Mouse (Mus musculus) stomach, postnatal 0 days (tissue): Measurements from ENCODE around the gene Arv1. TPM values are rescaled to one million over a fixed set of nuclear protein-coding genes. Genes with fewer than 3 reads are reported as not detected.

Source experiments
- ATAC-seq: fragments of 200-750 bp; cut with Nextera tagmentation; 2 replicates; pipeline ENCODE4 v1.8.0; 2017; ENCODE audit not compliant: low FRiP score, low TSS enrichment
- DNase-seq: peaks from one replicate; pipeline ENCODE4 v3.0.0-alpha.2; 2016; ENCODE audit warnings: low spot score
- H3K27ac ChIP-seq: fragments of 300-500 bp; sonication (generic); replicated peaks from 2 replicates; pipeline ENCODE4 v1.5.1; 2014; ENCODE audit warnings: mild to moderate bottlenecking, control low read depth
- H3K27me3 ChIP-seq: fragments of 300-500 bp; sonication (generic); 2 replicates; pipeline ENCODE4 v1.6.1; 2014; ENCODE audit warnings: low read length; ENCODE audit not compliant: control insufficient read depth, insufficient read depth
- H3K36me3 ChIP-seq: fragments of 300-500 bp; sonication (generic); 2 replicates; pipeline ENCODE4 v1.6.1; 2014; ENCODE audit warnings: low read length, mixed read lengths; ENCODE audit not compliant: control insufficient read depth, insufficient read depth
- H3K4me1 ChIP-seq: fragments of 300-500 bp; sonication (generic); replicated peaks from 2 replicates; pipeline ENCODE4 v1.6.1; 2014; ENCODE audit warnings: antibody characterized with exemption; ENCODE audit not compliant: control insufficient read depth, insufficient read depth
- H3K4me2 ChIP-seq: fragments of 300-500 bp; sonication (generic); replicated peaks from 2 replicates; pipeline ENCODE4 v1.6.1; 2014; ENCODE audit warnings: low read depth, mild to moderate bottlenecking, control low read depth, moderate library complexity
- H3K4me3 ChIP-seq: fragments of 300-500 bp; sonication (generic); 2 replicates; pipeline ENCODE4 v1.5.1; 2014; ENCODE audit warnings: low read depth, low read length, control low read depth
- H3K9ac ChIP-seq: fragments of 300-500 bp; sonication (generic); 2 replicates; pipeline ENCODE4 v1.6.1; 2014; ENCODE audit warnings: mild to moderate bottlenecking, low read length, control low read depth, mixed read lengths
- H3K9me3 ChIP-seq: fragments of 300-500 bp; sonication (generic); 2 replicates; pipeline ENCODE4 v1.6.1; 2016; ENCODE audit warnings: low read length; ENCODE audit not compliant: control insufficient read depth
- CTCF ChIP-seq: IDR thresholded peaks from 2 replicates; pipeline ENCODE4 v1.5.1; 2016; ENCODE audit warnings: antibody characterized with exemption, low read depth, mild to moderate bottlenecking, moderate library complexity
- EP300 ChIP-seq: optimal IDR thresholded peaks from 2 replicates; pipeline ENCODE3; 2016; ENCODE audit warnings: antibody characterized with exemption
- WGBS: fragments of 180-500 bp; shearing (Covaris S2); extraction: QIAGEN DNeasy Blood & Tissue Kit; methylation state at CpG from one replicate; pipeline ENCODE4 v1.1.7; 2014; 5-methylcytosine and 5-hydroxymethylcytosine counted together
- polyA plus RNA-seq: library from polyadenylated mRNA; unstranded; fragments of >200 nt; fragmentation: Nextera tagmentation; extraction: Ambion mirVana; gene quantifications from 2 replicates; pipeline ENCODE4 v1.2.1, GENCODE M21; 2015

Arv1 gene
- polyA plus RNA-seq, 1 experiment from 2014 or later = 11.2 TPM

DNA sequence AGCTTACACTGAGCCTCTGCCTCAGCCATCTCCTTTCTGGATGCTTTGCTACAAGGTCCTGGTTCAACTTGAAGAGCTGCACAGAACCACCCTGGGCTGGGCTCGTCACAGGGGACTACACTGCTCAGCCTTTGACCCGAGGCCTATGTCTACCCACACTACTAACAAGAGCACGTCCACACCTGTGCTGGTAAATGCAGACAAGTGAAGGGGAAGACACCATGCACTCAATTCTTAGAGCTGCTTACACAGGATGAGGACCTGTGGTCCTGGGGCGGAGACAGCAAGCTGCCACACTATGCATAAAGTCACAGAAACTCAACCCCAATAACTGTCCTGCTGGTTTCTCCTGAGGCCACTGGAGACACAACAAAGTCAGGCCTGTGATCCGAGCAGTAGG lies 21.7 kb upstream of the Arv1 start:
- no peaks in the 10 kb centered on the region for H3K9me3 ChIP-seq
- H3K27me3 ChIP-seq = no peaks in the 10 kb centered on the region
- H3K36me3 ChIP-seq = peaks cover 3% of the 10 kb centered on the region; the same call in 1 of the 2 replicates
- H3K27ac ChIP-seq = no peak overlapping the region
- H3K4me2 ChIP-seq = no peak overlapping the region
- 92% methylated on average over 5 of the region's 5 CpGs for WGBS
- no peak overlapping the region for H3K9ac ChIP-seq
- no peak overlapping the region for H3K4me3 ChIP-seq
- no peak for DNase-seq
- no peaks in the 10 kb centered on the region for H3K4me1 ChIP-seq
- TF ChIP-seq EP300 (no peak), CTCF (no peak)
- no peak for ATAC-seq

DNA sequence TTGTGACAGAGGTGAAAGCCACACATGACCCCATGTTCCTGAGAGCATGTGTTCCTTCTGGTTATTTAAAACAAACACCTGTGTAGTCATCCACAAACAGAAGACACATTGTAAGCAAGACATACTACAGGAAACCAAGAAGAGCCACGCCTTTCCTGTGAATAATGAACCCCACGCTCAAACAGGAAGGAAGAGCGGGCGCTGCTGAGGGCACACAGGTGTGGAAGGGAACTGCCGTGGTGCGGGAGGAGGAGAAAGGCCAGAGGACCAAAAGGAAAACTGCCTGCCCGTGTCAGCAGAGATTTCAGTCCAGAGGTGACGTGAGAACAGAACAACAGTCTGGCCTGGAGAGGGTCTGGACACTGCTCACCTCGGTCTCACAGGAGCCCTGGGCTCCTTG lies 20.9 kb upstream of the Arv1 start:
- Histone ChIP-seq H3K36me3 (peaks cover 3% of the 10 kb centered on the region; the same call in 1 of the 2 replicates), H3K4me3 (no peak overlapping the region), H3K9ac (no peak overlapping the region), H3K4me1 (no peaks in the 10 kb centered on the region), H3K27ac (no peak overlapping the region), H3K4me2 (no peak overlapping the region), H3K9me3 (no peaks in the 10 kb centered on the region), H3K27me3 (no peaks in the 10 kb centered on the region)
- ATAC-seq (no peak), DNase-seq (no peak)
- TF ChIP-seq CTCF (no peak), EP300 (no peak)
- 72% methylated on average over 9 of the region's 9 CpGs for WGBS

DNA sequence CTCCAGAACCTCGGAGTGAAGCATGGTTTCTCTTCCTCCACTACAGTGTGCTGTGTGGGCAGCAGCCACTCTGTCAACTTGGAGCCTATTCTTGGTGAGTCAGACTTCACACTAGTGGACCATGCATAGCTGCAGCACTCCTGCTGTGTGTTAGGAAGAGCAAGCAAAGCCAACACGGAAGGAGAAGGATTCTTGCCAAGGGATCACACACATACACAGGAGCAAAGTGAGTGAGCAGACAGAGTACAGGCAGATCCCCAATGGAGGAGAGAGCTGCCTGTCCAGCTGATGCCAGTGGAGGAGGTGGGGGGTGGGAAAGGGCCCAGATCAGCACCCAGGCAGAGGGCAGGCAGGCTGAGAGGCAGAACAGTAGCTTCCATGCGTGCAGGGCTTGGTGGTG lies 19.8 kb upstream of the Arv1 start:
- no peak overlapping the region for H3K9ac ChIP-seq
- no peaks in the 10 kb centered on the region for H3K4me1 ChIP-seq
- H3K36me3 ChIP-seq = peaks cover 3% of the 10 kb centered on the region; the same call in 1 of the 2 replicates
- H3K27me3 ChIP-seq = no peaks in the 10 kb centered on the region
- ATAC-seq = no peak
- no peak overlapping the region for H3K4me3 ChIP-seq
- H3K27ac ChIP-seq = no peak overlapping the region
- TF ChIP-seq CTCF = no peak
- no peak for TF ChIP-seq EP300
- no peak overlapping the region for H3K4me2 ChIP-seq
- WGBS = 70% methylated on average over 3 of the region's 3 CpGs
- DNase-seq = no peak
- H3K9me3 ChIP-seq = no peaks in the 10 kb centered on the region

DNA sequence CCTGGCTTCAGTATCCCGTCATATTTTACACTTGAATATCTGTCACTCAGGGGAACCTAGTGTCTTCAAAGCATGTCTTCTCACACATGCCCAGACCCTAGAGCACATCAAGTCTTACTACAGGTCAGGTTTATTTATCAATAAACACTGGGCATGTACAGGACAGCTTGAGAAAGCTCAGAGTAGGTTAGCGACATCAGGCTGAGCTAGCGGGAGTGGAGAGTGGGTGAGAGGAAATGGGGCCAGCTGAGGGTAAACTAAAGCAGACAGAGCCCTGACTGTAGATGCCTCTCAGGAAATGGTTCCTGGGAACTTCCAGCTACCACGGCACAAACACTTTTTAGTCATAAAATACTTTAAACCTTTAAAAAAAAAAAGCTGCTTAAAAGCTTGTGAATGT lies 18.4 kb upstream of the Arv1 start:
- WGBS = 59% methylated on average over 4 of the region's 4 CpGs

DNA sequence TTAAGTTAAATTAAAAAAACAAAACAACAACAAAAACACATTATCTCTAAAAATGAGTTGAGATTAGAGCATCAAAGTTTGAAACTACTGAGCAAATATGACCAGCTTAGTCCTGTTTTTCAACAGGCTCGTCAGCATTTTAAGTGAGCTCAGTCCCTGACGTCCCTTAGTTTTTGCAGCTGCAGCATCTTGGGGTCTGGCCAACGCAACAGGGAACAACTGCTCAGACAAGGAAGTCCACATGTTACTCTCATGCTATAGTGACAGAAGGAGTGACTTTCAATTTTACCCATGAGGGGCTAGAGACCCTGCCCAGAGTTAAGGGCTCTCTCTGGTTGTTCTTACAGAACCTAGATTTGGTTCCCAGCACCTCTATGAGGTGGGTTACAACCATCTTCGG lies 17.6 kb upstream of the Arv1 start:
- H3K27ac ChIP-seq = no peak overlapping the region
- DNase-seq (no peak), ATAC-seq (no peak)
- WGBS = 83% methylated on average over 4 of the region's 4 CpGs
- H3K4me3 ChIP-seq = no peak overlapping the region
- peaks cover 7% of the 10 kb centered on the region; the same call in 1 of the 2 replicates for H3K36me3 ChIP-seq
- no peak overlapping the region for H3K4me2 ChIP-seq
- no peaks in the 10 kb centered on the region for H3K27me3 ChIP-seq
- TF ChIP-seq CTCF (no peak), EP300 (no peak)
- H3K9ac ChIP-seq = no peak overlapping the region
- no peaks in the 10 kb centered on the region for H3K9me3 ChIP-seq
- no peaks in the 10 kb centered on the region for H3K4me1 ChIP-seq

More for the DNA sequence above, 18.4 kb upstream of the Arv1 start:
- TF ChIP-seq EP300 (no peak), CTCF (no peak)
- H3K4me2 ChIP-seq = no peak overlapping the region
- no peak for ATAC-seq
- H3K4me3 ChIP-seq = no peak overlapping the region
- H3K9me3 ChIP-seq = no peaks in the 10 kb centered on the region
- no peak overlapping the region for H3K9ac ChIP-seq
- no peak for DNase-seq
- H3K27me3 ChIP-seq = no peaks in the 10 kb centered on the region
- H3K27ac ChIP-seq = no peak overlapping the region
- no peaks in the 10 kb centered on the region for H3K4me1 ChIP-seq
- H3K36me3 ChIP-seq = 0 out of 2 replicates have a peak, but pooled peaks cover 3% of the 10 kb centered on the region

DNA sequence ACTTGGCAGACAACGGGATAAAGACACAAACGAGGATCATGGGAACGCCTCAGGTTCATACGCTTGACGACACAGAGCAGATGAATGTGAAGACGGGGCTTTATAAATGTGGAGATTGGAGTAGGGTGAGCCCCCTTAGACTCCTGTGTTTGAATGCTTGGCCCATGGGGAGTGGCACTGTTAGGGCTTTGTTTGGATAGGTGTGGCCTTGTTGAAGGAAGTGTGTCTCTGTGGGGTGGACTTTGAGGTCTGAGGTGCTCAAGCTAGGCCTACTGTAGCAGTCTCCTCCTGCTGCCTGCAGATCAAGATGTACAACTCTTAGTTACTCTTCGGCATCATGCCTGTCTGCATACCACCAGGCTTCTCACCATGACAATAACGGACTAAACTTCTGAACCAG lies 16.1 kb upstream of the Arv1 start:
- H3K4me3 ChIP-seq = no peak overlapping the region
- H3K27me3 ChIP-seq = no peaks in the 10 kb centered on the region
- no peak overlapping the region for H3K27ac ChIP-seq
- H3K4me1 ChIP-seq = no peaks in the 10 kb centered on the region
- DNase-seq = no peak
- no peaks in the 10 kb centered on the region for H3K9me3 ChIP-seq
- H3K9ac ChIP-seq = no peak overlapping the region
- ATAC-seq = no peak
- TF ChIP-seq EP300 = no peak
- TF ChIP-seq CTCF = no peak
- 90% methylated on average over 8 of the region's 8 CpGs for WGBS
- peaks cover 11% of the 10 kb centered on the region; the same call in 1 of the 2 replicates for H3K36me3 ChIP-seq
- no peak overlapping the region for H3K4me2 ChIP-seq
